Mouse (Mus musculus) A20 (cell line): ENCODE measurements around the gene Cops8.

Source experiments
- DNase-seq: peaks from one replicate; pipeline ENCODE4 v3.0.0-alpha.2; 2011; ENCODE audit warnings: low read depth, low spot score

The Cops8 gene

GRCm38 (mm10) chr1:90651781-90652180 is 49.0 kb downstream of the Cops8 start:
- no peak for DNase-seq

GRCm38 (mm10) chr1:90652553-90652952 is 49.8 kb downstream of the Cops8 start:
- DNase-seq: no peak

- DNase-seq: no peak
These were observed 53.9 kb downstream of the Cops8 start for GRCm38 (mm10) chr1:90656492-90657245.

GRCm38 (mm10) chr1:90657292-90658050 is 54.7 kb downstream of the Cops8 start:
- DNase-seq: no peak

GRCm38 (mm10) chr1:90658581-90658980 is 55.8 kb downstream of the Cops8 start:
- no peak for DNase-seq

GRCm38 (mm10) chr1:90660150-90660549 is 57.4 kb downstream of the Cops8 start:
- no peak for DNase-seq

GRCm38 (mm10) chr1:90662491-90662890 is 59.7 kb downstream of the Cops8 start:
- DNase-seq: no peak
